ENCODE assay signal across 8 mouse cellular contexts in genomic region chr4:140700269-140701018, GRCm38 (mm10). TPM values are rescaled to one million over a fixed set of nuclear protein-coding genes. Genes with fewer than 3 reads are reported as not detected.
DNase-seq lines count a peak whose midpoint lies in the region; ATAC-seq and TF ChIP-seq lines count a peak whose summit lies in the region.

Rcc2 (plus strand) TSS chr4:140700541.

- no peak for DNase-seq in kidney, postnatal 14 days
- no peak for DNase-seq in ES-E14 (ENCODE audit: low read depth, low spot score)
- DNase-seq in heart, postnatal 4 days, result no peak
- no peak for DNase-seq in cerebellum, adult 9-11 months

- H3K36me3 ChIP-seq in kidney, embryonic 15.5 days, result peaks cover 12% of the 10 kb centered on the region
- peaks cover 24% of the 10 kb centered on the region for H3K36me3 ChIP-seq in ES-E14 (ENCODE audit: control insufficient read depth, insufficient read depth, low read length, poor library complexity, severe bottlenecking)
- peaks cover 14% of the 10 kb centered on the region for H3K36me3 ChIP-seq in embryonic facial prominence, embryonic 12.5 days
- H3K36me3 ChIP-seq in limb, embryonic 15.5 days, result peaks cover under 1% of the 10 kb centered on the region; the same call in 1 of the 2 replicates
- H3K36me3 ChIP-seq in small intestine, adult 2 months (ENCODE audit: control insufficient read depth, insufficient read depth, low read length), result no peaks in the 10 kb centered on the region

- WGBS in kidney, embryonic 15.5 days, result 6% methylated on average over 20 of the region's 20 CpGs
- WGBS in embryonic facial prominence, embryonic 12.5 days, result 3% methylated on average over 20 of the region's 20 CpGs
- 5% methylated on average over 20 of the region's 20 CpGs for WGBS in limb, embryonic 15.5 days
- 11% methylated on average over 20 of the region's 20 CpGs for WGBS in small intestine, adult 2 months

- peaks cover 47% of the 10 kb centered on the region for H3K4me1 ChIP-seq in kidney, embryonic 15.5 days
- H3K4me1 ChIP-seq in ES-E14 (ENCODE audit: control insufficient read depth in 2 of 2, insufficient read depth in 2 of 2, low read length in 2 of 2, poor library complexity in 1 of 2), result peaks cover 0 to 21% of the 10 kb centered on the region in 2 experiments; a peak in 2 of 4 replicates
- peaks cover 38% of the 10 kb centered on the region for H3K4me1 ChIP-seq in embryonic facial prominence, embryonic 12.5 days
- peaks cover 39% of the 10 kb centered on the region for H3K4me1 ChIP-seq in limb, embryonic 15.5 days
- peaks cover 4% of the 10 kb centered on the region for H3K4me1 ChIP-seq in small intestine, adult 2 months (ENCODE audit: control insufficient read depth, insufficient read depth, insufficient read length, low read length)

- no peaks in the 10 kb centered on the region for H3K9me3 ChIP-seq in kidney, embryonic 15.5 days (replicated peaks)
- H3K9me3 ChIP-seq in ES-E14 (ENCODE audit: control insufficient read depth, insufficient read depth, low read depth, low read length), result no peaks in the 10 kb centered on the region
- no peaks in the 10 kb centered on the region for H3K9me3 ChIP-seq in embryonic facial prominence, embryonic 12.5 days
- H3K9me3 ChIP-seq in limb, embryonic 15.5 days, result no peaks in the 10 kb centered on the region

- TF ChIP-seq POLR2A in small intestine, adult 2 months (IDR thresholded peaks at IDR 0.05; ENCODE audit: low read depth, low read length), result no peak

- H3K9ac ChIP-seq in kidney, embryonic 15.5 days, result peak within 1 kb of the TSS; percentile 93
- H3K9ac ChIP-seq in ES-E14 (ENCODE audit: insufficient read depth, low read depth, low read length, poor library complexity, severe bottlenecking), result peak within 1 kb of the TSS; percentile 98
- H3K9ac ChIP-seq in embryonic facial prominence, embryonic 12.5 days, result peak within 1 kb of the TSS; percentile 97
- peak within 1 kb of the TSS; percentile 92 for H3K9ac ChIP-seq in limb, embryonic 15.5 days

- H3K4me3 ChIP-seq in kidney, embryonic 15.5 days (replicated peaks), result peak within 1 kb of the TSS; percentile 92
- peak within 1 kb of the TSS; percentile 75 to 99 for H3K4me3 ChIP-seq in ES-E14 (ENCODE audit: insufficient read depth in 1 of 2, low read depth in 1 of 2, low read length in 2 of 2, poor library complexity in 1 of 2, severe bottlenecking in 1 of 2)
- H3K4me3 ChIP-seq in embryonic facial prominence, embryonic 12.5 days, result peak within 1 kb of the TSS; percentile 88
- H3K4me3 ChIP-seq in limb, embryonic 15.5 days, result peak within 1 kb of the TSS; percentile 86
- H3K4me3 ChIP-seq in small intestine, adult 2 months (ENCODE audit: low read depth, low read length), result peak within 1 kb of the TSS; percentile 86

- H3K4me2 ChIP-seq in kidney, embryonic 15.5 days, result peak within 1 kb of the TSS; percentile 89
- peak within 1 kb of the TSS; percentile 78 for H3K4me2 ChIP-seq in embryonic facial prominence, embryonic 12.5 days (replicated peaks)
- H3K4me2 ChIP-seq in limb, embryonic 15.5 days, result peak within 1 kb of the TSS; percentile 81

- in situ Hi-C loops in ES-E14 (cut with MboI; ENCODE audit: low sequenced_read_pairs in 2 of 2, unreplicated experiment in 2 of 2), result no loop called here

- peaks cover 9% of the 10 kb centered on the region; the same call in 1 of the 2 replicates for H3K27me3 ChIP-seq in kidney, embryonic 15.5 days
- peaks cover 16% of the 10 kb centered on the region; the same call in 1 of the 2 replicates for H3K27me3 ChIP-seq in embryonic facial prominence, embryonic 12.5 days
- H3K27me3 ChIP-seq in limb, embryonic 15.5 days, result no peaks in the 10 kb centered on the region; the same call in 1 of the 2 replicates
- no peaks in the 10 kb centered on the region for H3K27me3 ChIP-seq in small intestine, adult 2 months (ENCODE audit: control insufficient read depth, insufficient read depth, low read length)

- H3K27ac ChIP-seq in kidney, embryonic 15.5 days, result peak within 1 kb of the TSS; percentile 96
- H3K27ac ChIP-seq in ES-E14 (ENCODE audit: insufficient read depth, low read depth, low read length, poor library complexity, severe bottlenecking), result peak within 1 kb of the TSS; percentile 97
- H3K27ac ChIP-seq in embryonic facial prominence, embryonic 12.5 days, result peak within 1 kb of the TSS; percentile 100
- peak within 1 kb of the TSS; percentile 98 for H3K27ac ChIP-seq in limb, embryonic 15.5 days
- H3K27ac ChIP-seq in small intestine, adult 2 months (ENCODE audit: insufficient read depth, low read depth, low read length), result peak within 1 kb of the TSS; percentile 79

- TF ChIP-seq CTCF in small intestine, adult 2 months (IDR thresholded peaks at IDR 0.05; ENCODE audit: extremely low read depth, insufficient read length, insufficient replicate concordance, low read depth, low read length), result no peak

- 0 out of 2 replicates have a peak, but pooled peaks have one; percentile 20 for ATAC-seq in kidney, embryonic 15.5 days (replicated peaks; ENCODE audit: low FRiP score)
- no peak for ATAC-seq in embryonic facial prominence, embryonic 12.5 days (ENCODE audit: insufficient number of reproducible peaks, insufficient read depth, low FRiP score, low TSS enrichment)
- ATAC-seq in limb, embryonic 15.5 days (ENCODE audit: insufficient number of reproducible peaks, low FRiP score, low TSS enrichment, low read depth), result no peak

TF ChIP-seq in ES-E14, 5 proteins besides CTCF, POLR2A, EP300 and RAD21:
- no peak for TF ChIP-seq ZNF384 (IDR thresholded peaks at IDR 0.05; ENCODE audit: low read depth, low read length)
- TF ChIP-seq CHD2 (IDR thresholded peaks at IDR 0.05; ENCODE audit: low read depth, low read length), result no peak
- TF ChIP-seq ZC3H11A (IDR thresholded peaks at IDR 0.05; ENCODE audit: borderline replicate concordance, low read depth, low read length), result no peak
- TF ChIP-seq MAFK (IDR thresholded peaks at IDR 0.05; ENCODE audit: insufficient read depth, low read depth, low read length), result no peak
- no peak for TF ChIP-seq HCFC1 (IDR thresholded peaks at IDR 0.05; ENCODE audit: borderline replicate concordance, insufficient read depth, low read length)
TF ChIP-seq in ES-E14: peak in this region for 0.

RNA-seq across cellular contexts. Expression of gene Rcc2, which starts in this region (rescaled TPM):
- polyA plus RNA-seq in kidney, embryonic 15.5 days (2015; fragmentation: Nextera tagmentation; extraction: Ambion mirVana), result 26.8 and 28.8 TPM in 2 replicates
- 250 and 322 TPM in 2 replicates for total RNA-seq in ES-E14 (2012; rRNA removed)
- 95.5 and 138 TPM in 2 replicates for polyA plus RNA-seq in embryonic facial prominence, embryonic 12.5 days (2016; fragmentation: Nextera tagmentation; extraction: Ambion mirVana)
- 10 to 100 TPM; 38.2 to 38.5 TPM for total RNA-seq in heart, postnatal 4 days (2021)
- 31.0 and 32.5 TPM in 2 replicates for polyA plus RNA-seq in limb, embryonic 15.5 days (2015; fragmentation: Nextera tagmentation; extraction: Ambion mirVana)
- polyA plus RNA-seq in small intestine, adult 2 months (2012; rRNA removed), result 23.1 and 42.9 TPM in 2 replicates
